Mouse (Mus musculus) left cerebral cortex, postnatal 36 days (tissue): ENCODE measurements around the gene Kcnq1. TPM values are rescaled to one million over a fixed set of nuclear protein-coding genes. Genes with fewer than 3 reads are reported as not detected.

Source experiments
- DNase-seq, 2 experiments: peaks; one replicate each; pipeline ENCODE4 v3.0.0; 2021 to 2022; ENCODE audit warnings: low spot score in 2 of 2, mixed read lengths in 1 of 2
- intact Hi-C: fragments of 180-260 bp; cut with DNase I; formaldehyde crosslinking; loops from one replicate; pipeline ENCODE4 v1.15.1; 2025
- total RNA-seq, 2 experiments: library from RNA; stranded (reverse); gene quantifications; 2 replicates each; pipeline ENCODE4 v1.2.3; 2021

Kcnq1 gene
- total RNA-seq, 2 experiments from 2014 or later: 0.49 to 1.00 TPM

DNA sequence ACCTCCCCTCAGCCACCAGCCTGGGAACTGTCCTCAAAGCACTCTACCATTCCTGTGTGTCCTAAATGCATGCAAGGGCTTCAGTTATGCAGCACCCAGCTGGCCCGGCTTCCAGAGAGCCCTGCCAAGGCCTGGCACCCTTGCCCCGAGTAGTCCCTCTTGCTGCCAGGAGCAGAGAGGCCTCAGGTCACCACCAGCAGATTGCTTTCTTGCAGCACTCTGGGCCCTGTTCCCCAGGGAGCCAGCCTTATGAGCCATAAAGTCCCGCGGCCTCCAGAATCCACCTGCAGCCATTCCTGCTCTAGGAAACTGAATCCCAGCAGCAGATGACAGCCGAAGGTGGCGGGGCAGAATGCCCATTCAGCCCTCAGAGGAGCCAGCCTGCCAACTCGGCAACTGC, 327.2 kb downstream of the Kcnq1 start:
- intact Hi-C loops: no loop called here
- DNase-seq: peak; percentile 10 to 13

GRCm38 (mm10) chr7:143437231-143437893, 331.2 kb downstream of the Kcnq1 start:
- no peak for DNase-seq
- intact Hi-C loops: no loop called here

DNA sequence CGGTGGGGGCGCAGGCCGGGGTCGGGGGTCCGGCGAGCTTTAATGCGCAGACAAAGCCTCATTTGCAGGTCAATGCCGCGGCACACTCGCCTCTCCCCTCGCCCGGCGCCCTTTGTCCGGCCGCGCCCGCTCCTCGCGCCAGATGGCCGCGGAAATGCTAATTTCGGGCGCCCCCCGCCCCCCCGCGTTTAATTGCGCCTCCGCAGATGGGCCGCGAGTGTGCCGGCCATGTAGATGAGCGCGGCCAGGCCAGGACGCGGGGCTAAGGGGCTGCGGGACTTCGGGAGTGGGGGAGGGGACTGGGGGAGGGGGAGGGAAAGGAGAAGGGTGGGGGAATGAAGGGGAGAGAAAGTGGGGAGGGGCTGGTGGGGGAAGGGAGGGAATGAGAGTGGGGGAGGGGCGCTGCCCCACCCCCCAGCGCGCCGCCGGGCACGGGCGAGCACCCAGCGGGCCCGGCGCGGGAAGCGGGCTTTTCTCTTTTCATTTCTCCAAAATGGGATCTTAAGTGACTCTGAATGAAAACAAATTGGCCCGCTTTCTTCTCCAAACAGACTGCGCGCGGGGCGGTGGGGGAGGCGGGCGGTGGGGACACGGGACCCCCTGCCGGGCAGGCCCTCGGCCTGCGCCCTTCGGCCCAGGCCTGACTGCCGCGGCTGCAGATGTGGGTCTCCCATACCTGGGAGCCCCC, 331.9 kb downstream of the Kcnq1 start:
- intact Hi-C loops: no loop called here
- DNase-seq: no peak

DNA sequence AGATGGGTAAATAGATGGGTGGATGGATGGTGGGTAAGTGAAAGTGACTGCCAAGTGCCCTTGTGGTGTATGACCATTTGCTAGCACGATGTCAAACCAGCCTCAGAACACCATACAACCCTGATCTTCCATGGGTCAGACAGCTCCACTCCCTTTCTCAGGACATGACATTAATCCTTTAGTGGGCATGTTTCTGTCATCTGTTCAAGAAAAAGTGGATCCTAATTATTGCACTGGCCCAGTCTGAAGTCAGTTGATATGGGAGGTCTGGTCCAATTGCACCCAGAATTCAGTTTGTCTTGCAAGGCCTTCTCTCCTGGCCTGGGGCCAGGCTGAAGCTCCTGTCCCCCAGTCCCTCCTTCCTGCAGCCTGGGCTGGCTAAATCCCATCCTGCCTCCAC, 332.8 kb downstream of the Kcnq1 start:
- DNase-seq: no peak
- intact Hi-C loops: no loop called here

GRCm38 (mm10) chr7:143444580-143444954, 338.4 kb downstream of the Kcnq1 start:
- intact Hi-C loops: no loop called here
- DNase-seq: no peak

DNA sequence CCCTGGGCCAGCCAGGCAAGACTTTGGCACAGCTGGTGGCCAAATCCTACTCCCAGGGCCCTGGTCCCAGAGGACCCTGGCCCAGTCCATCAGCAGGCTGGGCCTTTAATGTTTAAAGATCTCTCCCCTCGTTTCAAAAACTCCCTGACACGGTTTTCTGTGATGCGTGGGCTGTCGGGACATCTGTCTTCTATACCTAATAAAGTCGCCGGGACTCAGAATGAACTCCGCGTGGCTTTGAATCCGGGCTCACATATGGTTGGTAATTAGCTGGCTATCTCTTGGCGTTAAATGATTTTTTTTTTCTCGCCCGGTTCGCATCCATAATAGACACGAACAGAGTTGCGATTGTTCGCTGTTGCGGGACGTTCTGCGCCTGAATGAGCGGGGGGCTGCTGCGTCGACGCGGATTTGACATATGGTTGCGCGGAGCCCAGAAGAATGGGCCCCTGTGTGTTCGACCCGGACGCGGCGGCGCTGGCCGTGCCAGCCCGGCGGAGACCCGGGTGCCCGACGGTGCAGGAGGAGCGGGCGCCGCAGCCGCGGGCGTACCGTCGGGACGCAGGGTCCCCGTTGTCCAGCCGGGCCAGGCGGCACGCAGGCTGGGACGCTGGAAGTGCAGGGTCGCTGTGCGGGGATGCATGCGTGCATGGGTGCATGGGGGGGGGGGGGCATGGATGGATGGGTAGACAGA, 338.9 kb downstream of the Kcnq1 start:
- intact Hi-C loops: no loop called here
- DNase-seq: no peak

GRCm38 (mm10) chr7:143445651-143446460, 339.7 kb downstream of the Kcnq1 start:
- intact Hi-C loops: no loop called here
- no peak for DNase-seq

DNA sequence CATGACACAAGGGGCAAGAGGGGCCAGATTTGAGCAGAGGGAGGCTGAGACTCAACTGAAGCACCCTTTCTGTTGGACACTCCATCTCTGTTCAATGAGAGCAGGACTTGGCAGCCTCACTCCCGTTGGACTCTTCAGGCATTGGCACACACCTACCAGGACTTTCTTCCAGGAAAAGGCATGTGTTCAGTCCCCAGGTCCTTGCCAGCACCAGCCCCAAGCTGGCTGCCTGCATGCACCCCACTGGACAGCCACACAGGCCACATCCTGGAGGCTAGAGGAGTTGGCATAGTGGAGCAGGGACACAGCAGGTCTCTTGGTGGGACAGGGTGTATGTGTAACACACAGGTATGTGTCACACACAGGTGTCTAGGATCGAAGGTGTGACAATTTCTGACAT, 341.0 kb downstream of the Kcnq1 start:
- intact Hi-C loops: no loop called here
- no peak for DNase-seq

- DNase-seq: no peak
- intact Hi-C loops: no loop called here
Measured at GRCm38 (mm10) chr7:143458963-143459331, 352.8 kb downstream of the Kcnq1 start.

- intact Hi-C loops: loop anchor here (5.0 to 10.0 kb wide), 3 partner anchors 92 to 455 kb away; partner anchors contain the start of gene Tspan32
- no peak for DNase-seq
Measured at GRCm38 (mm10) chr7:143459332-143460211, 353.4 kb downstream of the Kcnq1 start.

DNA sequence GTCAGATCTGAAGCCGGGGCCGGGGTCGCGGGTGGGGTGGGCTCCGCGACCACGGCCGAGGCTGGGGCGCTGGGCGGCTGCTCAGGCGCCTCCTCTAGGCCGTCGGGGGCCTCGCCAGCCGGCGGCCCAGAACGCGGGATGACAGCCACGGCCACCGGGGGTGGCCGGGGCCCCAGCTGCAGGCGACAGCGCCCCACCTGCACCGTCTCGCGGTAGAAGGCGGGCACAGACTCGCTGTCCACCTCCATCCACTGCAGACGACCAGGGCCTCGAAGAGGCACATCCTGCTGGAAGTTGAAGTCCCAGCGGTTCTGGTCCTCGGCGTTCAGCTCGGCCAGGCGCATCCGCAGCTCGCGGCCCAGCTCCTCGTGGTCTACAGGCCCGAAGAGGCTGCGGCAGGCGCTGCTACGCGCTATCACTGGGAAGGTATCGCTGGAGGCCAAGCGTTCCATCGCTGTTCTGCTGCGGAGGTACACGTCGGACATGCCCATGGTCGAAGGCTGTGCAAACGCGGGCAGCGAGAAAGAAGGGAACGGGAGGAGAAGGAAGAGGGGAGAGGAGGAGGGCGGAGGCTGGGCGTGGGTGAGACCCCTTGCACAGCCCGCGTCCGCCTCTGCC, 354.2 kb downstream of the Kcnq1 start:
- no peak for DNase-seq
- intact Hi-C loops: loop anchor here (5.0 to 10.0 kb wide), 3 partner anchors 93 to 456 kb away; partner anchors contain the start of gene Tspan32

- intact Hi-C loops: loop anchor here (5.0 to 10.0 kb wide), 3 partner anchors 94 to 456 kb away; partner anchors contain the start of gene Tspan32
- peak; percentile 74 to 78 for DNase-seq
Measured at GRCm38 (mm10) chr7:143460874-143461273, 354.7 kb downstream of the Kcnq1 start, which contains the start of gene Cdkn1c. Gene Cdkn1c, minus strand, starts transcription at chr7:143461050.

GRCm38 (mm10) chr7:143461294-143461870, 355.2 kb downstream of the Kcnq1 start:
- intact Hi-C loops: loop anchor here (5.0 to 10.0 kb wide), 3 partner anchors 94 to 457 kb away; partner anchors contain the start of gene Tspan32
- no peak for DNase-seq

DNA sequence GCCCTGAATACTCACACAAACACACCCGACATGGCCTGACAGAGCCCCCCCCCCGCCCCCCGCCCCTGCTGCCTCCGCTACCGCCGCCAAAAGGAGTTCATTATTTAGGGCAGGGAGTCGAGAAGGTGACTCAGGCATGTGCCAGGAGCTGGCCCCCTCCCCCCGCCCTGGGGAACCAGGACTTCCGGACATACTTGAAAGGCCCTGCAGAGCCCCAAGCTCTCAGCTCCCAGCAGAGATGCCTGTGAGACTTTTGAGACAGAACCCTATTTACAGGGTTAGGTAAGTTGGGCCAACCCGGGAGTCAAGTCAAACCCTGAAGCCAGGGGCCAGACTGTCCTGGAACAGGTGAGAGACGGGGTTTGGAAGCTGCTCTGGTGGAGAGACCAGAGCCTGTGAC, 355.8 kb downstream of the Kcnq1 start:
- intact Hi-C loops: loop anchor here (5.0 to 10.0 kb wide), 3 partner anchors 95 to 457 kb away; partner anchors contain the start of gene Tspan32
- no peak for DNase-seq

DNA sequence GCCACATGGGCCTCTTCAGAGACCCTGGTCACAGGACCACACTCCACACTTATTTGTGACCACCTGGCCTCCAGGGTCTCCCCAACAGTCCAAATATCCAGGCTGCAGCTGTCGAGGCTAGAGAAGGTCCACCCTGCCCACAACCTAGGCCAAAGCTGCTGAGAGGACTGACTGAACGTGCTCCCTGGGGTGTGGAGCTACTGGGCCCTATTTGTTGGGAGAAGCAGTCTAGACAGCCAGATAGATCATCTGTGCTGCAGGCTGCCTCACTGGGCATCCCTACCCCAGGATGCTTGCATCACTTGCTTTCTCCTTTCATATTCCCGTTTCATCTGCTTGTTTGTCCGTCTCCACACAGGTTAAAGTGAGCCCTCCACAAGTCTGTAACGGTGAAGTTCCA, 356.4 kb downstream of the Kcnq1 start:
- intact Hi-C loops: loop anchor here (5.0 to 10.0 kb wide), 3 partner anchors 95 to 458 kb away; partner anchors contain the start of gene Tspan32
- DNase-seq: no peak

- intact Hi-C loops: loop anchor here (5.0 to 10.0 kb wide), 3 partner anchors 97 to 459 kb away; partner anchors contain the start of gene Tspan32
- peak; percentile 74 to 76 for DNase-seq
Measured at GRCm38 (mm10) chr7:143463865-143464415, 357.8 kb downstream of the Kcnq1 start.
